Comparison of ENCODE assay signal across 8 mouse cellular contexts in the genomic region with DNA sequence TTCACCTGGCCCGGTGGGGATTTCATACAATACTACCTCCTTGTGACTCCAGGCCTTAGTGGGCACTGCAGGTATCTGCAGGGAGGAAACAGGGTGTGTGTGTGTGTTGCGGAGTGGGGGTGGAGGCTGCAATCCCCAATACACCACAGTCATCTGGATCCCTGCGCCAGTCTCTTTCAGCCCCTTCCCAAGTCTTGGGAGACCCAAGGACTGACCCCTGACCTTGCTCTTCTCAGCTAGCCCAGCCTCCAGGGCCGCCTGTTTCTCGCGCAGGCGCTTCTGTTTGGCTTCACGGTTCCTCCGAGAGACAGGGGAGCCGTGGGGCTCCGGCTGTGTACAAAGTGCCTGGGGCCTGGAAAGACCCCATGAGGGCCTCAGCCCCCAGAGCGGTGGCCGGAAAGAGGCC. TPM values are rescaled to one million over a fixed set of nuclear protein-coding genes. Genes with fewer than 3 reads are reported as not detected.
DNase-seq lines count a peak whose midpoint lies in the region; ATAC-seq and TF ChIP-seq lines count a peak whose summit lies in the region.

No protein-coding gene starts in this region.

- H3K27ac ChIP-seq in ES-Bruce4 (ENCODE audit: insufficient read depth, low read length) = peak overlapping the region; percentile 27
- peak overlapping the region; percentile 94 for H3K27ac ChIP-seq in embryonic facial prominence, embryonic 10.5 days (replicated peaks)

- H3K9ac ChIP-seq in ES-Bruce4 (ENCODE audit: low read depth, poor library complexity, severe bottlenecking) = peak overlapping the region; percentile 71

- H3K9me3 ChIP-seq in ES-Bruce4 (replicated peaks; ENCODE audit: control insufficient read depth, insufficient read depth, low read length, poor library complexity, severe bottlenecking) = no peaks in the 10 kb centered on the region
- no peaks in the 10 kb centered on the region for H3K9me3 ChIP-seq in embryonic facial prominence, embryonic 10.5 days

- ATAC-seq in inflammation-experienced regulatory T-cells, adult 6 months = peak; percentile 14
- no peak for ATAC-seq in erythroid progenitor cell, adult 5-6 weeks (replicated peaks; ENCODE audit: low FRiP score, poor library complexity, severe bottlenecking)

- no peaks in the 10 kb centered on the region for H3K27me3 ChIP-seq in ES-Bruce4 (ENCODE audit: control insufficient read depth, insufficient read depth, low read length, poor library complexity, severe bottlenecking)
- no peaks in the 10 kb centered on the region for H3K27me3 ChIP-seq in embryonic facial prominence, embryonic 10.5 days (replicated peaks; ENCODE audit: low read depth, poor library complexity, severe bottlenecking)

- 3% methylated on average over 13 of the region's 13 CpGs for WGBS in embryonic facial prominence, embryonic 10.5 days

- H3K36me3 ChIP-seq in ES-Bruce4 (ENCODE audit: control insufficient read depth, insufficient read depth, low read length, poor library complexity, severe bottlenecking) = peaks cover 2% of the 10 kb centered on the region; the same call in 1 of the 2 replicates
- H3K36me3 ChIP-seq in embryonic facial prominence, embryonic 10.5 days (replicated peaks) = peaks cover 62% of the 10 kb centered on the region

- H3K4me1 ChIP-seq in ES-Bruce4 (ENCODE audit: control insufficient read depth, insufficient read depth, low read length) = peaks cover 3% of the 10 kb centered on the region
- H3K4me1 ChIP-seq in embryonic facial prominence, embryonic 10.5 days = peaks cover 22% of the 10 kb centered on the region

- DNase-seq in kidney, adult 18-20 months = peak; percentile 12
- DNase-seq in kidney, adult 9 months = no peak
- DNase-seq in embryonic facial prominence, embryonic 10.5 days (ENCODE audit: low spot score) = peak; percentile 75
- peak; percentile 35 to 46 for DNase-seq in lung, postnatal 4 days
- DNase-seq in testis, postnatal 14 days (ENCODE audit: low spot score) = peak; percentile 59

- peak overlapping the region; percentile 79 for H3K4me3 ChIP-seq in ES-Bruce4 (ENCODE audit: low read depth, low read length)
- peak overlapping the region; percentile 80 for H3K4me3 ChIP-seq in embryonic facial prominence, embryonic 10.5 days

- no peak for TF ChIP-seq POLR2A in ES-Bruce4 (IDR thresholded peaks at IDR 0.05; ENCODE audit: insufficient read depth, low read length)

- no peak for TF ChIP-seq CTCF in ES-Bruce4 (IDR thresholded peaks at IDR 0.05; ENCODE audit: low read depth, low read length)

- TF ChIP-seq EP300 in ES-Bruce4 (IDR thresholded peaks at IDR 0.05; ENCODE audit: insufficient read depth, low read depth, low read length) = no peak

RNA-seq across cellular contexts. Expression of a gene that starts 0.5 kb away (rescaled TPM):
- 35.2 and 41.1 TPM in 2 replicates for polyA plus RNA-seq in ES-Bruce4 (2011; ENCODE audit: insufficient read depth, insufficient read length, low read depth, missing spikeins)
- polyA plus RNA-seq in embryonic facial prominence, embryonic 10.5 days (2016; fragmentation: Nextera tagmentation; extraction: Ambion mirVana) = 19.9 and 22.0 TPM in 2 replicates
- polyA plus RNA-seq in inflammation-experienced regulatory T-cells, adult 6 months (2017; shearing (Covaris generic)) = 10 to 100 TPM; 10.4 to 13.2 (median 12.7) TPM
- 2.5 TPM in 1 of 2 replicates, not detected in the other for total RNA-seq in erythroid progenitor cell, adult 5-6 weeks (2015; ENCODE audit: low replicate concordance)
- 0.23 and 0.77 TPM in 2 replicates for total RNA-seq in erythroid progenitor cell, adult 5-6 weeks (2017; ENCODE audit: low replicate concordance)

RNA-seq across cellular contexts. Expression of a gene that starts 6.7 kb away (rescaled TPM):
- polyA plus RNA-seq in ES-Bruce4 (2011; ENCODE audit: insufficient read depth, insufficient read length, low read depth, missing spikeins) = 80.7 and 105 TPM in 2 replicates
- polyA plus RNA-seq in embryonic facial prominence, embryonic 10.5 days (2016; fragmentation: Nextera tagmentation; extraction: Ambion mirVana) = 57.6 and 61.4 TPM in 2 replicates
- 10 to 100 TPM; 16.7 to 24.7 (median 17.9) TPM for polyA plus RNA-seq in inflammation-experienced regulatory T-cells, adult 6 months (2017; shearing (Covaris generic))
- total RNA-seq in erythroid progenitor cell, adult 5-6 weeks (2015; ENCODE audit: low replicate concordance) = 1.1 and 2.5 TPM in 2 replicates
- 3.6 and 6.3 TPM in 2 replicates for total RNA-seq in erythroid progenitor cell, adult 5-6 weeks (2017; ENCODE audit: low replicate concordance)

RNA-seq across cellular contexts. Expression of a gene that starts 23.4 kb away (rescaled TPM):
- polyA plus RNA-seq in ES-Bruce4 (2011; ENCODE audit: insufficient read depth, insufficient read length, low read depth, missing spikeins) = 1.3 and 2.5 TPM in 2 replicates
- polyA plus RNA-seq in embryonic facial prominence, embryonic 10.5 days (2016; fragmentation: Nextera tagmentation; extraction: Ambion mirVana) = 0.20 and 0.24 TPM in 2 replicates
- under 1 TPM in 1 of 3 experiments, not detected in 2; 0.26 TPM for polyA plus RNA-seq in inflammation-experienced regulatory T-cells, adult 6 months (2017; shearing (Covaris generic))
- total RNA-seq in erythroid progenitor cell, adult 5-6 weeks (2015; ENCODE audit: low replicate concordance) = not detected in 2 replicates
- not detected in 2 replicates for total RNA-seq in erythroid progenitor cell, adult 5-6 weeks (2017; ENCODE audit: low replicate concordance)

RNA-seq across cellular contexts. Expression of a gene that starts 37.6 kb away (rescaled TPM):
- 59.8 and 61.6 TPM in 2 replicates for polyA plus RNA-seq in ES-Bruce4 (2011; ENCODE audit: insufficient read depth, insufficient read length, low read depth, missing spikeins)
- polyA plus RNA-seq in embryonic facial prominence, embryonic 10.5 days (2016; fragmentation: Nextera tagmentation; extraction: Ambion mirVana) = 49.1 and 65.3 TPM in 2 replicates
- 1 to 10 TPM in 1 of 3 experiments, under 1 TPM in 2; 0.65 to 1.1 (median 0.73) TPM for polyA plus RNA-seq in inflammation-experienced regulatory T-cells, adult 6 months (2017; shearing (Covaris generic))
- not detected in 2 replicates for total RNA-seq in erythroid progenitor cell, adult 5-6 weeks (2015; ENCODE audit: low replicate concordance)
- total RNA-seq in erythroid progenitor cell, adult 5-6 weeks (2017; ENCODE audit: low replicate concordance) = 0.26 TPM in 1 of 2 replicates, not detected in the other

RNA-seq across cellular contexts. Expression of a gene that starts 40.4 kb away (rescaled TPM):
- polyA plus RNA-seq in ES-Bruce4 (2011; ENCODE audit: insufficient read depth, insufficient read length, low read depth, missing spikeins) = not detected in 2 replicates
- polyA plus RNA-seq in embryonic facial prominence, embryonic 10.5 days (2016; fragmentation: Nextera tagmentation; extraction: Ambion mirVana) = not detected in 2 replicates
- polyA plus RNA-seq in inflammation-experienced regulatory T-cells, adult 6 months (2017; shearing (Covaris generic)) = not detected
- not detected in 2 replicates for total RNA-seq in erythroid progenitor cell, adult 5-6 weeks (2015; ENCODE audit: low replicate concordance)
- not detected in 2 replicates for total RNA-seq in erythroid progenitor cell, adult 5-6 weeks (2017; ENCODE audit: low replicate concordance)
